Mouse (Mus musculus): ENCODE measurements at regions not wholly inside any gene's neighbourhood (a gene's known extent, or its start where the extent isn't known, plus 50 kb on each side); places are given as distances from the start of the nearest gene placed in this dataset.

DNA sequence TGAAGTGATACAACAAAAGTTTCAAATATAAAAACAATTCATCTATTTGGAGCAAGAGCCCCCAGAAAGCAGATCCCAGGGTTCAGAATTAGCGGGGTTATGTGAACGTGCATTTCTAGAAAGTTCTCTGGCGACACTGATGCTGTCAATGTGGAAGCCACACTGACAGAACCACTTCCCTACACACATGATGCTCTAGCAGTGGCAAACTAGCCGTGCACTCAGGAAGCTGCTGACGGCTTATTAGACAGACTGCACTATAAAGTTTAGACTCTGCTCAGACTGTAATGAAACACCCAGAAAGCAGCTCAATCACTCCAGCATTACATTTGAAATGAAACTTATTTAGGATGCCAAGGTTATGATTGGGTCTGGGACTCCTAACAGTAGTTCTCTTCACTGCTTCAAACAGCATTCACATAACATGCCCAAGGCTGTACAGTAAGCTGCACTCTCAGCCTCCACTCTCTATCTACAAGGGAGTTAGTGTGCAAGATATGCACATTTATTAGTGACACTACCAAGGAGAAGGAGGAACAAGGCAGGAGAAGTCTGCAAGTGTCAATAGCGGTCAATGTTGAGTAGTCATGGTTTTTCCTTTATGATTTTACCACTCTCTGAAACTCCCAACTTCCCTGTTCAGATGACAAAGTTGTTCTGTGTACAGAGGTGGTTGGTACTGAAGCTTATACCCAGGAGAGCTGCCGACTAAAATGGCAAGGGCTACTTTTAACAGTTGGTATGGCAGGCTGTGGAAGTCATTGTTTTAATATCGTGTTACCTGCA lies 71.9 kb upstream of the Myo10 start:
- Histone ChIP-seq H3K4me1 (ENCODE audit: control insufficient read depth, insufficient read depth, low read length) (no peaks in the 10 kb centered on the region), H3K4me3 (replicated peaks; ENCODE audit: low read length) (no peak overlapping the region), H3K27me3 (ENCODE audit: control insufficient read depth, insufficient read depth, low read length) (no peaks in the 10 kb centered on the region), H3K9ac (ENCODE audit: low read length) (no peak overlapping the region), H3K4me2 (ENCODE audit: low read depth, low read length) (no peak overlapping the region), H3K9me3 (replicated peaks; ENCODE audit: control insufficient read depth, low read length) (no peaks in the 10 kb centered on the region), H3K27ac (ENCODE audit: low read length) (no peak overlapping the region), H3K36me3 (ENCODE audit: control insufficient read depth, insufficient read depth, low read length) (no peaks in the 10 kb centered on the region)
- no peak for ATAC-seq (ENCODE audit: insufficient read depth, low FRiP score)
- 78% methylated on average over 8 of the region's 8 CpGs for WGBS

DNA sequence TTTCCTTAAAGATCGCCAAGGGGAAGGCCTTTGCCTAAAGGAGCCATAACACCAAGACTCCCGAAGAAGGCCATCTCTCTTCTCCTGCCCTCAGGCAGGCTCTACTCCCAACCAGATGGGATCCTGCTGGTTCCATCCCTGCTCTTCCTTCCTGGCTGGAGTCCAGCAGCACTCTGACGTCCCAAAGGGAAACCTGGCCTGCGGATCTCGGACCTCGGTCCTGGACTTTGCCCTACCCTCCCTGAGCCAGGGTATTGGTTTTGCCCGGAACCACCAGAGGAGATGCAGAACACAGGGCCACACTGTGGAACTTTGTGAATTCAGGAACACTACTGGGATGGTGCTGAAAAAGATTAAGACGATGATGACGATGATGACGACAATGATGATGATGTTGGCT lies 67.4 kb upstream of the Myo10 start:
- H3K27ac ChIP-seq (ENCODE audit: low read length), result no peak overlapping the region
- no peaks in the 10 kb centered on the region for H3K27me3 ChIP-seq (ENCODE audit: control insufficient read depth, insufficient read depth, low read length)
- H3K9ac ChIP-seq (ENCODE audit: low read length), result no peak overlapping the region
- H3K36me3 ChIP-seq (ENCODE audit: control insufficient read depth, insufficient read depth, low read length), result no peaks in the 10 kb centered on the region
- H3K4me3 ChIP-seq (replicated peaks; ENCODE audit: low read length), result no peak overlapping the region
- no peaks in the 10 kb centered on the region for H3K9me3 ChIP-seq (replicated peaks; ENCODE audit: control insufficient read depth, low read length)
- WGBS, result 87% methylated on average over 10 of the region's 10 CpGs
- H3K4me1 ChIP-seq (ENCODE audit: control insufficient read depth, insufficient read depth, low read length), result no peaks in the 10 kb centered on the region
- no peak for ATAC-seq (ENCODE audit: insufficient read depth, low FRiP score)
- no peak overlapping the region for H3K4me2 ChIP-seq (ENCODE audit: low read depth, low read length)

DNA sequence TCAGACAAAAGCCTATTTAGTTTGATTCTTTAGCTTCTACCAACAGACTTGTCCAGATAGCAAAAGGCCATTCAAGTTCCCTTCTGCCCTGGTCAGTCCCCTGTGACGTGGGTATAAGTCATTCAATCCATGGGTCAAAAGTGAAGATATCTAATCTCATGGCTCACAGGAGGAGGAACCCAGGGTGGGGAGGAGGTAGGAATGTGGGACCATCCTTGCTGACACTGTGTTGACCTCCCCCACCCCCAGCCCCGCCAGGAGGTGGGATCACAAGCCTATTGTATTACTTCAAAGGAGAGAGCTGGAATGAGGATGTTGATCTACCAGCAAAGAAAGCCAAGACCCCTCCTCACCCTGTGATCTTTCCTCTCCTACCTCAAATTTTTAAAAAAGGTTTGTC lies 66.5 kb upstream of the Myo10 start:
- no peaks in the 10 kb centered on the region for H3K4me1 ChIP-seq (ENCODE audit: control insufficient read depth, insufficient read depth, low read length)
- no peak overlapping the region for H3K4me3 ChIP-seq (replicated peaks; ENCODE audit: low read length)
- no peaks in the 10 kb centered on the region for H3K36me3 ChIP-seq (ENCODE audit: control insufficient read depth, insufficient read depth, low read length)
- ATAC-seq (ENCODE audit: insufficient read depth, low FRiP score), result no peak
- 43% methylated on average over 2 of the region's 2 CpGs for WGBS
- no peaks in the 10 kb centered on the region for H3K9me3 ChIP-seq (replicated peaks; ENCODE audit: control insufficient read depth, low read length)
- H3K9ac ChIP-seq (ENCODE audit: low read length), result no peak overlapping the region
- H3K4me2 ChIP-seq (ENCODE audit: low read depth, low read length), result no peak overlapping the region
- H3K27ac ChIP-seq (ENCODE audit: low read length), result no peak overlapping the region
- H3K27me3 ChIP-seq (ENCODE audit: control insufficient read depth, insufficient read depth, low read length), result no peaks in the 10 kb centered on the region

DNA sequence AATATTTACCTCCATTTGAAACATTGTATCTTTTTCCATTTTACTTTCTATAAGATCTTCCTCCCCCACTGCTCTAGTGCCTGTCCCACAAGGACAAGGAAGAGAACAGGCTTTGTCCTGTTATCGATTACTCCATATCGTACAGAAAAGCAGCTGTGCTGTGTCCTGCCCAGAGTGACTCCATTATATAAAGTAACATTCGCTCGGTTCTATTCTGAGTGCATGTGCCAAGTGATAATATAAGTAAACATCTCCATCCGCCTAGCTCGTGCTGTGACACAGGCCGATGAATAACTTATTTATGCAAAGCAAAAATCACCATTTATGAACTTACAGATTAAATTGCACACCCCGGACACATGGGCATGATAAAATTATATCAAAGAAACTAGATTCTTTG lies 64.8 kb upstream of the Myo10 start:
- Histone ChIP-seq H3K4me3 (replicated peaks; ENCODE audit: low read length) (no peak overlapping the region), H3K4me1 (ENCODE audit: control insufficient read depth, insufficient read depth, low read length) (no peaks in the 10 kb centered on the region), H3K9ac (ENCODE audit: low read length) (no peak overlapping the region), H3K27ac (ENCODE audit: low read length) (no peak overlapping the region), H3K27me3 (ENCODE audit: control insufficient read depth, insufficient read depth, low read length) (no peaks in the 10 kb centered on the region), H3K4me2 (ENCODE audit: low read depth, low read length) (no peak overlapping the region), H3K9me3 (replicated peaks; ENCODE audit: control insufficient read depth, low read length) (no peaks in the 10 kb centered on the region), H3K36me3 (ENCODE audit: control insufficient read depth, insufficient read depth, low read length) (no peaks in the 10 kb centered on the region)
- ATAC-seq (ENCODE audit: insufficient read depth, low FRiP score), result peak; percentile 60
- WGBS, result 44% methylated on average over 8 of the region's 8 CpGs

DNA sequence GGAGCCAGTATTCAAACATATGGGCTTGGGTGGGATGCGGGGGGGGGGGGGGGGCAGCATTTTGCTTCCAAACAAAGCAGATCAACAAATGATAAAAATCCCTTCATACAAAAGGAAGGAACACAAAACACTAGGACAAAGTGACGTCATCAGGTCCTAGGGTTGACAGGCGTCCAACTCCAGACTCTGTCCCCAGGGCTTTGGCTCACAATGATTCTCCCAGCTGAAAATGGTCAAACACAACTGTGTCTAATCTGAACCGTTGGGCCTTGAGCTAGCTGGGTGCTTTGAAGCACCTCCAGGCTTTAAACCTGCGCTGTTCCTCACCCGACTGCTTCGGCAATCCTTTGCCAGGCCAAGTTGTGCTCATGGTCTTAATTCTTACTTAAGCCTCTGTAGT lies 64.1 kb upstream of the Myo10 start:
- 75% methylated on average over 7 of the region's 7 CpGs for WGBS
- H3K4me1 ChIP-seq (ENCODE audit: control insufficient read depth, insufficient read depth, low read length), result no peaks in the 10 kb centered on the region
- H3K9ac ChIP-seq (ENCODE audit: low read length), result no peak overlapping the region
- H3K27me3 ChIP-seq (ENCODE audit: control insufficient read depth, insufficient read depth, low read length), result no peaks in the 10 kb centered on the region
- H3K4me2 ChIP-seq (ENCODE audit: low read depth, low read length), result no peak overlapping the region
- H3K36me3 ChIP-seq (ENCODE audit: control insufficient read depth, insufficient read depth, low read length), result no peaks in the 10 kb centered on the region
- no peak overlapping the region for H3K4me3 ChIP-seq (replicated peaks; ENCODE audit: low read length)
- H3K27ac ChIP-seq (ENCODE audit: low read length), result no peak overlapping the region
- H3K9me3 ChIP-seq (replicated peaks; ENCODE audit: control insufficient read depth, low read length), result no peaks in the 10 kb centered on the region
- no peak for ATAC-seq (ENCODE audit: insufficient read depth, low FRiP score)

DNA sequence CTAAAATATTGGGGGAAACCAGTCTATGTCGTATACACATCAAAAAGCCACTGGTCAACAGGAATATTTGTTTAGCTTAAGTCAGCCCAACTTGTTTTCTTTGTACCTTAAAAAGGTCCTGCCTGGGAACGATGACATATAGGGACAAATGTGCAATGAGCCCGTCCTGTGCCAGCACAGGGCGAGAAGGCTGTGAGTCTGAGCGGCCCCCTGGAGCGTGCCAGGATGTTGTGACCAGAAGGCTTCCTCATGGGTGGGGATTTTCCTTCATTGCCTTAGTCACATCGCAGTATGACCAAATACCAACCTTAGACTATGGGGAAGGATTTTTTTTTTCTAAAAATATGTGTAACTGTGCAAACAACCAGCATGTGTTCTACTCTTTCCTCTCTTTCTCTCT lies 58.7 kb upstream of the Myo10 start:
- no peak for ATAC-seq (ENCODE audit: insufficient read depth, low FRiP score)
- Histone ChIP-seq H3K4me1 (ENCODE audit: control insufficient read depth, insufficient read depth, low read length) (no peaks in the 10 kb centered on the region), H3K36me3 (ENCODE audit: control insufficient read depth, insufficient read depth, low read length) (no peaks in the 10 kb centered on the region), H3K4me3 (replicated peaks; ENCODE audit: low read length) (no peak overlapping the region), H3K27ac (ENCODE audit: low read length) (no peak overlapping the region), H3K27me3 (ENCODE audit: control insufficient read depth, insufficient read depth, low read length) (no peaks in the 10 kb centered on the region), H3K9me3 (replicated peaks; ENCODE audit: control insufficient read depth, low read length) (no peaks in the 10 kb centered on the region), H3K4me2 (ENCODE audit: low read depth, low read length) (no peak overlapping the region), H3K9ac (ENCODE audit: low read length) (no peak overlapping the region)
- 65% methylated on average over 7 of the region's 7 CpGs for WGBS

DNA sequence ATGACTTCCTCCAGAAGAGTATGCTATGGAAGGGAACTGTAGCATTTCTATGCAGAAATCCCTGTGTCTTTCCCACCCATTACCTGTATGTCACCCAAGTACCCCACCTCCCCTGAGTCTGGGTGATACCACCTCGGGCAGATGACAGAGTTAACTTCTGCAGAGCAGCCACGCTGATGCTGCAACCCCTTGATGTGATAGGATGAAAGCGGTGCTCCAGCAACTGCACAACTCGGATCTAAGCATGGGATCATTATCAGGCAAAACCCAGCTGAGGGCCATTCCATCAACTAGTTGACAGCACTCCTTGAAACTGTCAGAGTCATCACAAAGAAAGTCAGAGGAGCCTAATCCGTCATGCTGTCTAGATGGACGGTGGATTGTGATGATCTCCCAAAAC lies 49.8 kb upstream of the Myo10 start:
- ATAC-seq (ENCODE audit: insufficient read depth, low FRiP score), result no peak
- H3K36me3 ChIP-seq (ENCODE audit: control insufficient read depth, insufficient read depth, low read length), result no peaks in the 10 kb centered on the region
- H3K4me3 ChIP-seq (replicated peaks; ENCODE audit: low read length), result no peak overlapping the region
- H3K9me3 ChIP-seq (replicated peaks; ENCODE audit: control insufficient read depth, low read length), result no peaks in the 10 kb centered on the region
- H3K9ac ChIP-seq (ENCODE audit: low read length), result no peak overlapping the region
- no peaks in the 10 kb centered on the region for H3K27me3 ChIP-seq (ENCODE audit: control insufficient read depth, insufficient read depth, low read length)
- H3K4me2 ChIP-seq (ENCODE audit: low read depth, low read length), result no peak overlapping the region
- no peaks in the 10 kb centered on the region for H3K4me1 ChIP-seq (ENCODE audit: control insufficient read depth, insufficient read depth, low read length)
- 44% methylated on average over 6 of the region's 6 CpGs for WGBS
- no peak overlapping the region for H3K27ac ChIP-seq (ENCODE audit: low read length)

Measured in stomach, embryonic 16.5 days (tissue).